Mouse (Mus musculus): ENCODE measurements around the gene Cib1. TPM values are rescaled to one million over a fixed set of nuclear protein-coding genes. Genes with fewer than 3 reads are reported as not detected.

Cib1 gene
- total and polyA plus RNA-seq, 3 experiments = 84.5 to 145 TPM; not detected in 1

DNA sequence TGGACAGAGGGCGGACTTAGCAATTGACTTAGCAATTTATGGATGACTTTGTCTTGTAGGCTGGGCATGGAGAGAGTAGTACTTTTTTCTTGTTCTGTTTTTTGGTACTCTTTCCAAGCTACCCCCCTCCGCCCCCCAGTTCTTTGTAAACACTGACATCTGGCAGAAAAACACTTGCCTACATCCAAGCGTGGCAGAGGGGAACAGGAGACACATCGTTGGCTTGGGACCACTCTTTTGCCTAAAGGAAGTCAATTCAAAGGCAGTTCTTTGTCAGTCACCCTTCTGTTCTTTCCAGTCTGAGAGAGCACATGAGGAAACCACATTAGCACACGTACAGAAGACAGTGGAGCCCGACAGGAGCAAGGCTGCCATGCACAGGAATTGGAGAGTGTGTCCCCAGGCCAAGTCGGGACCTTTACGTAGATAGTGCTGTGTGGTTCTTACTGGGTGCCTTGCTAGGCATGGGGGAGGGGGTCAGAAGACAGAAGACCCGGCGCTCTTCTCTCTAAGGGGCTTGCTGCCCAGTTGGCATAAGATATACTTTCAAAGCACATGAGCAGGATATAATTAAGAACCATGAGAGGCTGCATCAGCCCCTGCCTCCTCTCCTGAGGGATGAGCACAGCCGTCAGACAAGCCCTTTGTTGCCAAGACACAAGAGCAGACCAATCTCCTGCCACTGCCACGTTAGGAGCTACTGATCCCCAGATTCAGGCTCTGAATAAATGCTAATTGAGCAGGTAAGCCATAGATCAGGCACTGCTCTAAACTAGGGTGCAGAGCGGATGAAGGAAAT lies 38.5 kb downstream of the Cib1 start:
- DNase-seq (ENCODE audit: low read depth, low spot score) = no peak
- Histone ChIP-seq H3K4me1 (ENCODE audit: control insufficient read depth in 1 of 2, insufficient read depth in 2 of 2, low read length in 2 of 2) (peaks cover 8 to 17% of the 10 kb centered on the region in 2 experiments), H3K9me3 (replicated peaks; ENCODE audit: insufficient read depth, low read length) (no peaks in the 10 kb centered on the region), H3K4me3 (ENCODE audit: control insufficient read depth in 1 of 2, insufficient read depth in 1 of 2, low read depth in 2 of 2, low read length in 2 of 2) (no peak overlapping the region), H3K27ac (ENCODE audit: control insufficient read depth, low read depth, low read length) (no peak overlapping the region), H3K79me2 (ENCODE audit: control insufficient read depth, insufficient read depth, low read length, poor library complexity) (peaks cover 10% of the 10 kb centered on the region), H3K9ac (ENCODE audit: control insufficient read depth, low read depth, low read length, poor library complexity, severe bottlenecking) (no peak overlapping the region), H3K27me3 (ENCODE audit: control insufficient read depth in 1 of 2, insufficient read depth in 2 of 2, low read length in 2 of 2) (no peaks in the 10 kb centered on the region), H3K36me3 (ENCODE audit: control insufficient read depth in 1 of 2, insufficient read depth in 2 of 2, low read length in 2 of 2) (peaks cover 0 to 18% of the 10 kb centered on the region in 2 experiments; a peak in 2 of 4 replicates)
- no peak for TF ChIP-seq CHD1 (IDR thresholded peaks at IDR 0.05; ENCODE audit: low read depth, low read length)
- TF ChIP-seq RCOR1 (IDR thresholded peaks at IDR 0.05; ENCODE audit: low read depth, low read length) = no peak
- TF ChIP-seq MAZ (IDR thresholded peaks at IDR 0.05; ENCODE audit: low read depth, low read length) = no peak
- TF ChIP-seq E2F4 (IDR thresholded peaks at IDR 0.05; ENCODE audit: borderline replicate concordance, low read depth, low read length) = no peak
- TF ChIP-seq POLR2AphosphoS2 (IDR thresholded peaks at IDR 0.05; ENCODE audit: low read length) = no peak
- no peak for TF ChIP-seq RAD21 (IDR thresholded peaks at IDR 0.05; ENCODE audit: low read depth, low read length)
- no peak for TF ChIP-seq USF1 (IDR thresholded peaks at IDR 0.05; ENCODE audit: low read depth, low read length)
- no peak for TF ChIP-seq ZNF384 (IDR thresholded peaks at IDR 0.05; ENCODE audit: low read depth, low read length)
- TF ChIP-seq GATA1 (IDR thresholded peaks at IDR 0.05; ENCODE audit: low read depth, low read length) = no peak
- no peak for TF ChIP-seq MEF2A (IDR thresholded peaks at IDR 0.05; ENCODE audit: extremely low read depth, insufficient replicate concordance, low read depth, low read length, poor library complexity, severe bottlenecking)

DNA sequence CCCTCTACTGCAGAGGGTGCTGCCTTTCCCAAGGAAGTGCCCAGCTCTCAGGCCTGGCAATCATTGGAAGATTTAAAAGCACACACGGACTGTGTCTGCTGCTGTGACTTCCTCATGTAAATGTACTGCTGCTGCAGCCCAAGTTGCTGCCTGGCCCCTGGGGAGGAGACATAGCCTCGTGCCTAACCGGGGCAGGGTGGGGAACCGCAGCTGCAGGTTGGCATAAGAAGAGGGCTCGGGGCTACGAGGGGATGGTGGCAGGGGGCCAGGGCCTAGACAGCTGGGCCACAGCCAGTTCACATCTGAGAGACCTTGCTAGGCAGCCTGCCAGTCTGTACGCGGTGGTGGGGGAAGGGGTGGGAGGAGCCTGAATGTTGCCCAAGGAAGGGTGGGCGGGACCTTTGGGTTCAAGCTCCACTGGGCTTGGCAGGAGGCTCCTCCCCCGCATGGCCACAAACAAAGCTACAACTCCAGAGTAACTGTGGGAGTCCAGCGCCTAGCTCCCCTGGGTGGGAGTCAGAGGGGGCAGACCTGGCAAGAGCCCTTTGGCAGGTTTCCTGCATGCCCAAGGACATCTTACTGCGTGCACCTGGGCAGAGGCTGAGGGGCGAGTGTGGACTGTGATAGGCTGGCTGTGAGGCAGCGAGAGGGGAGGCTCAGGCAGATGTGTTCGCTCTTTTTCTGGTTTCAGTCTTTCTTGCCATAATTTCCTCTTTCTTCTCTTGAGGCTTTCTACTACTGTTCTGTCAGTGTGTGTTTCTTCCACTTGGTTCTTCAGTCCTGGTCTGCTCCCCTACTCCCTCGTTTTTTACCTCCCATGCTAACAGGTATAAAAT lies 40.2 kb downstream of the Cib1 start:
- H3K9ac ChIP-seq (ENCODE audit: control insufficient read depth, low read depth, low read length, poor library complexity, severe bottlenecking) = peak overlapping the region; percentile 79
- DNase-seq (ENCODE audit: low read depth, low spot score) = peak; percentile 95
- H3K4me3 ChIP-seq (ENCODE audit: control insufficient read depth in 1 of 2, insufficient read depth in 1 of 2, low read depth in 2 of 2, low read length in 2 of 2) = peak overlapping the region; percentile 84 to 88
- peak overlapping the region; percentile 92 for H3K27ac ChIP-seq (ENCODE audit: control insufficient read depth, low read depth, low read length)
- H3K36me3 ChIP-seq (ENCODE audit: control insufficient read depth in 1 of 2, insufficient read depth in 2 of 2, low read length in 2 of 2) = peaks cover 0 to 13% of the 10 kb centered on the region in 2 experiments; a peak in 2 of 4 replicates
- peaks cover 8 to 13% of the 10 kb centered on the region in 2 experiments for H3K4me1 ChIP-seq (ENCODE audit: control insufficient read depth in 1 of 2, insufficient read depth in 2 of 2, low read length in 2 of 2)
- H3K27me3 ChIP-seq (ENCODE audit: control insufficient read depth in 1 of 2, insufficient read depth in 2 of 2, low read length in 2 of 2) = no peaks in the 10 kb centered on the region
- H3K79me2 ChIP-seq (ENCODE audit: control insufficient read depth, insufficient read depth, low read length, poor library complexity) = no peaks in the 10 kb centered on the region; the same call in 1 of the 2 replicates
- H3K9me3 ChIP-seq (replicated peaks; ENCODE audit: insufficient read depth, low read length) = no peaks in the 10 kb centered on the region
- TF ChIP-seq SIN3A (IDR thresholded peaks at IDR 0.05; ENCODE audit: low read length) (peak; percentile 51), POLR2A (IDR thresholded peaks at IDR 0.05; ENCODE audit: control insufficient read depth in 1 of 2, insufficient read depth in 1 of 2, low read depth in 1 of 2, low read length in 2 of 2, poor library complexity in 1 of 2) (peak; percentile 53 to 74; a peak in 3 of 4 replicates), NRF1 (IDR thresholded peaks at IDR 0.05; ENCODE audit: insufficient read depth, low read depth, low read length, poor library complexity, severe bottlenecking) (no peak), RAD21 (IDR thresholded peaks at IDR 0.05; ENCODE audit: low read depth, low read length) (no peak), MXI1 (IDR thresholded peaks at IDR 0.05; ENCODE audit: low read depth, low read length) (0 out of 2 replicates have a peak, but pooled peaks have one; percentile 34), HCFC1 (IDR thresholded peaks at IDR 0.05; ENCODE audit: low read depth, low read length) (peak; percentile 43), TBP (IDR thresholded peaks at IDR 0.05; ENCODE audit: low read depth, low read length) (0 out of 2 replicates have a peak, but pooled peaks have one; percentile 52), EP300 (IDR thresholded peaks at IDR 0.05; ENCODE audit: low read depth in 1 of 2, low read length in 2 of 2) (0 out of 4 replicates have a peak, but pooled peaks of 1 of the 2 experiments have one; percentile 19), ETS1 (IDR thresholded peaks at IDR 0.05; ENCODE audit: low read depth, low read length) (peak; percentile 73; the same call in 1 of the 2 replicates), ZKSCAN1 (IDR thresholded peaks at IDR 0.05; ENCODE audit: low read depth, low read length) (no peak), ELF1 (IDR thresholded peaks at IDR 0.05; ENCODE audit: low read depth, low read length) (peak; percentile 54; the same call in 1 of the 2 replicates), MYC (IDR thresholded peaks at IDR 0.05; ENCODE audit: low read depth, low read length) (no peak), JUND (IDR thresholded peaks at IDR 0.05; ENCODE audit: low read depth, low read length) (no peak), TAL1 (IDR thresholded peaks at IDR 0.05; ENCODE audit: low read length) (0 out of 2 replicates have a peak, but pooled peaks have one; percentile 5), E2F4 (IDR thresholded peaks at IDR 0.05; ENCODE audit: borderline replicate concordance, low read depth, low read length) (no peak), ZMIZ1 (IDR thresholded peaks at IDR 0.05; ENCODE audit: low read depth, low read length) (0 out of 2 replicates have a peak, but pooled peaks have one; percentile 9), MAZ (IDR thresholded peaks at IDR 0.05; ENCODE audit: low read depth, low read length) (peak; percentile 69; the same call in 1 of the 2 replicates), MAX (IDR thresholded peaks at IDR 0.05; ENCODE audit: low read length) (0 out of 2 replicates have a peak, but pooled peaks have one; percentile 19), NELFE (IDR thresholded peaks at IDR 0.05; ENCODE audit: low read depth, low read length) (peak; percentile 46; the same call in 1 of the 2 replicates), KAT2A (conservative IDR thresholded peaks at IDR 0.05; ENCODE audit: low read depth, low read length) (no peak; the same call in 1 of the 2 replicates)
